Mouse (Mus musculus) spleen, adult 2 months (tissue): ENCODE results near the gene Cisd3. TPM values are rescaled to one million over a fixed set of nuclear protein-coding genes. Genes with fewer than 3 reads are reported as not detected.

Experiments used
- DNase-seq, 2 experiments: peaks; one replicate each; pipeline versions ENCODE4 v3.0.0 to v3.0.0-alpha.2; 2012 to 2021; ENCODE audit warnings: low spot score in 2 of 2, low read depth in 1 of 2
- H3K27ac ChIP-seq: fragments of 200-500 bp; 2 replicates; pipeline ENCODE4 v1.5.1; 2012; ENCODE audit warnings: low read length, inconsistent platforms; ENCODE audit not compliant: insufficient read depth
- H3K27me3 ChIP-seq: fragments of 200-500 bp; 2 replicates; pipeline ENCODE4 v1.6.1; 2012; ENCODE audit warnings: mild to moderate bottlenecking, moderate library complexity, low read length, inconsistent platforms; ENCODE audit not compliant: control insufficient read depth, insufficient read depth
- H3K36me3 ChIP-seq: fragments of 200-500 bp; 2 replicates; pipeline ENCODE4 v1.6.1; 2012; ENCODE audit warnings: mild to moderate bottlenecking, low read length, inconsistent platforms; ENCODE audit not compliant: control insufficient read depth, insufficient read depth
- H3K4me1 ChIP-seq: fragments of 200-500 bp; 2 replicates; pipeline ENCODE4 v1.6.1; 2011; ENCODE audit warnings: inconsistent platforms; ENCODE audit not compliant: control insufficient read depth, insufficient read depth, insufficient read length
- H3K4me3 ChIP-seq: fragments of 200-500 bp; 2 replicates; pipeline ENCODE4 v1.5.1; 2011; ENCODE audit warnings: mild to moderate bottlenecking, inconsistent platforms; ENCODE audit not compliant: insufficient read depth, insufficient read length; ENCODE audit errors: extremely low read depth
- CTCF ChIP-seq: fragments of 200-500 bp; IDR thresholded peaks from 2 replicates; pipeline ENCODE4 v1.5.1; 2011; ENCODE audit warnings: mild to moderate bottlenecking, inconsistent platforms; ENCODE audit not compliant: insufficient read depth, insufficient read length, insufficient replicate concordance; ENCODE audit errors: extremely low read depth
- POLR2A ChIP-seq: fragments of 200-500 bp; IDR thresholded peaks from 2 replicates; pipeline ENCODE4 v1.6.1; 2011; ENCODE audit warnings: low read depth, low read length, inconsistent platforms
- WGBS: fragments of 180-500 bp; shearing (Covaris S2); methylation state at CpG from one replicate; pipeline ENCODE4 v1.1.7; 2018; 5-methylcytosine and 5-hydroxymethylcytosine counted together
- polyA plus RNA-seq: library from polyadenylated mRNA; depleted of rRNA; stranded (reverse); fragments of >200 nt; gene quantifications from 2 replicates; pipeline ENCODE4 v1.2.3, GENCODE M21; 2012

The Cisd3 gene
- polyA plus RNA-seq, 1 experiment = 17.3 TPM

DNA sequence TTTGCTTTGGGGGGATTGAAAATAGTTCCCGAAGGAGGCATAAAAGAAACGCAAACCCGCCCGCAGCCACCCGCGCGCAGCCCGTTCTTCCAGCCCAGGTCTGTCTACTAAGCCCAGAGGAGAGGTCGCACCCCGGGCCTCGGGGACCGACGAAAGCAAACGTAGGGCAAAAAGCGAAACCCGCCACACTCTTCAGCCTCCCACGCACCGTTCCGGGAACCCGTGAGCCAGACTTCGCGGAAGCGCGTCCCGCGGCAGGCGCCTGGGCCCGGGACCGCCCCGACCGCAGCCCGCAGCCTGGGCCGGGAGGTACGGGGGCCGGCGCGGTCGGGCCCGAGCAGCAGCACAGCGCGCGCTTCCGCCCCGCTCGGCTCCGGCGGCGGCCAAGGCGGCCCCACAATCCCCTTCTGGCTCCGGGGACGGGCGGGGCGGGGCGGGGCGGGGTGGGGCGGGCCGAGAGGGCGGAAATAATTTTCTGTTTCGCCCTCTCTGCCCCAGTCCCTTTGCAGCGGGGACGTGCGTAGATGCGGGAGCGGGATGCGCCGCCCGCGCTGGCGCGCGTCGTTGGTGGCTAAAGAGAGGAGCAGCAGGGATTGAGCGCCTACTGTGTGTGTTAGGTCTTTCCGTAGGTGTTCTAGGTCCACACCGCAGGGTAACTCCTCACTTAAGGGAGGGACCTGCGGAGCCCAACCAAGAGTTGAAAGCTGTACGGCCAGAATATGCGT is 25.5 kb upstream of the Cisd3 start:
- peak overlapping the region; percentile 90 for H3K4me3 ChIP-seq
- WGBS = under 1% methylated on average over 65 of the region's 78 CpGs
- peak; percentile 47 to 78 for DNase-seq
- H3K27me3 ChIP-seq = no peaks in the 10 kb centered on the region
- peaks cover 10% of the 10 kb centered on the region; the same call in 1 of the 2 replicates for H3K4me1 ChIP-seq
- TF ChIP-seq POLR2A (peak; percentile 93), CTCF (no peak)
- H3K36me3 ChIP-seq = no peaks in the 10 kb centered on the region; the same call in 1 of the 2 replicates
- peak overlapping the region; percentile 99 for H3K27ac ChIP-seq

DNA sequence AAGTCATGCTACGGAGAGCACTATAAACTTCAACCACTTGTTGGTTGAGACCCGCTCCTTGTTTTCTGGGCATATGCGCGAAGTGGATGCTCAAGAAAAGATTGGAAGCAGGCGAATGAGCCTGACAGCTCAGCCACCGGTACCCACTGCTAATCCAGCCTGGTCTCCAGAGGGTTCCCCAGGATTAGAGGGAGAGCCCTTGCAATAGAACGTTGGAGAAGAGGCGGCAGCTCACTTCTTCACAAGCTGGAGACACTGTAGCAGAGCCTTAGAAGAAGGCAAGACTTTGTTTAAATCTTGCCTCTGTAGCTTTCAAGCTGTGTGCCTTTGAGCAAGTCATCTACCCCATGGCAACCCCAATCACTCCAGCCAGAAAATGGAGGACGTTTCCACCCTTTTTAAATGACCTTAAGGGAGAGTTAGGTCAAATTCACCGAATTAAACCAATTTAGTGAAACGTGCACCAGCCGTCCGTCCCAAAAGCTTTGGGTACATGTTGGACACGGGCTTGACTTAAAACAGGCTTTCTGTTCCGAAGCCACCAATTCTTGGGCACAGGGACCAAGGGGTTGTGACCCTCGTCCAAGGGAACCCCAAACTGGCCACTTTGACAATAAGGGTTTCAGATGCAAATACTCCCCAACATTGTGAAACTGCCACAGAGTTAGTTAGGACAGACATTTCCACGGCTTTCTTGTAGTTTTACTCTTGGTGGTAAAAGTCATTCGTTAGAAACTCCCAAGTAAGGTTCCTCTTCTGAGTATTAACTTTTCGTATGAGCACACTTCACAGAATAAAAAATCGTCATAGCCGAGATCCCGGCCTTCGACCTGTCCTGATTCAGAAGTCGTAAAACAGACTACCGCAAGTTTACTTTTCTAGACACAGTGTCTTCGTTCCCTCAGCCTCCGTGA is 24.6 kb upstream of the Cisd3 start:
- Histone ChIP-seq H3K27ac (peak overlapping the region; percentile 99), H3K36me3 (no peaks in the 10 kb centered on the region; the same call in 1 of the 2 replicates), H3K27me3 (no peaks in the 10 kb centered on the region), H3K4me3 (peak overlapping the region; percentile 90), H3K4me1 (peaks cover 10% of the 10 kb centered on the region; the same call in 1 of the 2 replicates)
- 5% methylated on average over 27 of the region's 27 CpGs for WGBS
- no peak for DNase-seq
- TF ChIP-seq POLR2A (no peak), CTCF (no peak)

DNA sequence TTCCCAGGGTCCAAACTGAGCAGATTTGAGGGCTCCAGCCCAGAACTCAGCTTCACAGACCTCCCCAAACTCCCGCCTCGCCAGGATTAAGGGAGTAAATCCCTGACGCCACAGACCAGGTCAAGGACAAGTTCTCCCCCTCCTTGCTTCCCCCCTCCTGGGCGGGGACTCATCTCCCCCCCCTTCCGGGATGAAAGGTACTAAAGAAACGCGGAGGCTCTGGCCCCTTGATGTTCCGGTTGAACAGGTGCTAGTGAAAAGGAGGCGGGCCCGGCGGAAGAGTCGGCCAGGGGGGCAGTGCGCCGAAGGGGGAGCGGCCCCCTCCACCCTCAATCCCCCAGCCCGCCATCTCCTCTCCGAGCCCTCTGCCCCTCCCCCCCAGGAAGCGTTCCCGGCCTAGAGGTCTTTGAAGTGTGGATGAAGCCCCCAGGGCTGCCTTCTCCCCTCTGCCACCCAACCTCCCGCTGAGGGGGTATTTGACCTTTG is 23.9 kb upstream of the Cisd3 start:
- peak in 1 of 2 experiments; percentile 80 for DNase-seq
- Histone ChIP-seq H3K4me1 (peaks cover 10% of the 10 kb centered on the region; the same call in 1 of the 2 replicates), H3K4me3 (peak overlapping the region; percentile 70), H3K27me3 (no peaks in the 10 kb centered on the region), H3K27ac (peak overlapping the region; percentile 99), H3K36me3 (peaks cover 3% of the 10 kb centered on the region)
- WGBS = 2% methylated on average over 20 of the region's 20 CpGs
- TF ChIP-seq POLR2A = no peak; the same call in 1 of the 2 replicates
- no peak for TF ChIP-seq CTCF

DNA sequence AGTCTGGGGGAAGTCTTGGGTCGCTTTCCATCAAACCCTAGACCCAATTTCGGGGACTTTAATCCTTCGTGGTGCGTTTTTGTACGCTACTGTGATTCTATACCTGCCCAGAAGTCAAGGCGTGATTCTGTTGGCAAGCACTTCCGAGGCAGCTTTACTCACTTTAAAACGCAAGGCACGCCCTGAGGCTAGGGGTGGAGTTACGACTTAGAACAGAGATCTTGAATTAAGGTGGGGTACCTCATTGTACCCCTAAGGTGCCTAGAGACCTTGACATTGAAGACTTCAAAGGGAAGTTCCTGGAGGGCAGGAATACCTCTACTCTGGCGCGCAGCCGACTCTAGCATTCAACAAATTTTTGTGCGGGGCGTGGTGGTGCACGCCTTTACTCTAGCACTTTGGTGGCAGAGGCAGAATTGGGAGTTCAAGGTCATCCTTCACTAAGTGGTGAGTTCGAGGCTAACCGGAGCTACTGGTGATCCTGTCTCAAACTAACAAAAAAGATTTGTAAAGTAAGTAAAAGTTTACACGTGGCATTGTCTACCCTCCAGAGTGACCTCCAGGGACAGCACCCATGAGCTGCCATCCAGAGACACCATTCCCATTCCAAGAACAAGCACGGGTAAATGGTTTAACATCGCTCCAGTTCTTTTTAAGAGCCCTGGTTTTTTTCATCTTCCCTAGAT is 23.3 kb upstream of the Cisd3 start:
- peaks cover 10% of the 10 kb centered on the region; the same call in 1 of the 2 replicates for H3K4me1 ChIP-seq
- whole genome bisulfite sequencing = 2% methylated on average over 21 of the region's 21 CpGs

DNA sequence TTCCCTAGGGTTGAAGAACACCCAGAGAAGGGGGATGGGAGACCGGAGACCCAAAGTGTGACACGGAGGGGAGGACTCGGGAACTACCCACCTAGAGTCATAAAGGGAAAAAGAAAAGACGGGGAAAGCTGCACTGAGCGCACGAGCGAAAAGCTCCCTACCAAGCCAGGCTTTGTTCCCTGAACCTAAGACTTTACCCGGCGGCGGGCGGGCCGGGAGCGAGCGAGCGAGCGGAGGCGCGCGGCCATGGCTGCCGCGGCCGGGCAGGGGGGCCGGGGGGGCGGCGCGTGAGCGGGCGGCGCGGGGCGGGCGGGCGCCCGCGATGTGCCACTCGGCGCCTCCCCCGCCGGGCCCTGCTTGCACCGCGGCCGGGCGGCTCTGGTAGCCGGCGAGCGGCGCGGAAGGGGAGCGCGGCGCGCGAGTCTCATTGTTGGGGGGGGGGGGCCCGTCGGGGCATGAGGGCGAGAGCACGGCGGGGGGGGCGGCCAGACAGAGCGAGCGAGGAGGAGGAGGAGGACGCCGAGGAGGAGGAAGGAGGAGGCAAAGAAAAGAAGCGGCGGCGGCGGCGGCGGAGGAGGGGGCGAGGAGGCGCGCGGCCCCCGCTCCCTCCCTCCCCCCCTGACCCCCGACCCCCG is 22.6 kb upstream of the Cisd3 start, which contains the start of gene Mllt6:
TSS of gene Mllt6 (plus strand) at position 522 of the 635 bp plus-strand sequence.
- Histone ChIP-seq H3K27me3 (no peaks in the 10 kb centered on the region), H3K27ac (peak within 1 kb of the TSS; percentile 99), H3K4me3 (peak within 1 kb of the TSS; percentile 70), H3K4me1 (peaks cover 10% of the 10 kb centered on the region; the same call in 1 of the 2 replicates), H3K36me3 (peaks cover 10% of the 10 kb centered on the region)
- WGBS = under 1% methylated on average over 36 of the region's 76 CpGs
- TF ChIP-seq POLR2A = no peak; the same call in 1 of the 2 replicates
- TF ChIP-seq CTCF = no peak
- DNase-seq = peak in 1 of 2 experiments; percentile 61

More for the DNA sequence above, 23.3 kb upstream of the Cisd3 start:
- Histone ChIP-seq H3K27ac (peak overlapping the region; percentile 99), H3K36me3 (peaks cover 8% of the 10 kb centered on the region), H3K27me3 (no peaks in the 10 kb centered on the region), H3K4me3 (peak overlapping the region; percentile 70)
- TF ChIP-seq POLR2A (no peak; the same call in 1 of the 2 replicates), CTCF (no peak)
- DNase-seq = peak in 1 of 2 experiments; percentile 54
